Mouse (Mus musculus): Measurements from ENCODE around the gene Git1.

DNA sequence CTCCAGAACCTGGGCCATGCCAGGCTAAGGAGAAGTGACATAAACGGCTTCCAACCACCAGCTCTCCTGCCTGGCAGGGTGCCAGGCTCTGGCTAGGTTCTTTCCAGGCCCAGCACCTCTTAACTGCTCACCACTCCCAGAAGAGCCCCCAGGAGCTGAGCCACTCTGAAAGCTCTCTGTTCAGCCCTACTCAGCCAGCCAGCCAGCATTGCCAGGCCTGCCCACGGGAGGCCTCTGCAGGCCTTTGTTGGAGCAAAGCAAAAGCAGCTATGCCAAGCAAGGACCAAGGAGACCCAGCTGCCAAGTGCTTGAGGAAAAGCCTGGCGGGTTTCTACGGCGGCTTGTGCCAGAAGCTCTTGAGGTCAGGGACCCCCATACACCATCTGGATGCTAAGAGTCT, 6.6 kb upstream of the Git1 start:
- TF ChIP-seq CTCF (IDR thresholded peaks at IDR 0.05; ENCODE audit: borderline replicate concordance, insufficient read depth, low read depth, low read length): no peak
- TF ChIP-seq POLR2A (IDR thresholded peaks at IDR 0.05; ENCODE audit: borderline replicate concordance, insufficient read depth, low read length): no peak

Data from cerebellum, adult 2 months (tissue).